Mouse (Mus musculus) cortical plate, adult 2 months (tissue): ENCODE measurements around the gene Spsb2.

ENCODE experiments used
- CTCF ChIP-seq: fragments of 200-500 bp; IDR thresholded peaks from 2 replicates; pipeline ENCODE4 v1.5.1; 2011; ENCODE audit warnings: mild to moderate bottlenecking, control low read depth, low read length; ENCODE audit not compliant: insufficient read depth; ENCODE audit errors: extremely low read depth
- POLR2A ChIP-seq: fragments of 200-500 bp; IDR thresholded peaks from 2 replicates; pipeline ENCODE4 v1.6.1; 2011; ENCODE audit warnings: mild to moderate bottlenecking, low read length, control low read depth; ENCODE audit not compliant: insufficient read depth; ENCODE audit errors: extremely low read depth

DNA sequence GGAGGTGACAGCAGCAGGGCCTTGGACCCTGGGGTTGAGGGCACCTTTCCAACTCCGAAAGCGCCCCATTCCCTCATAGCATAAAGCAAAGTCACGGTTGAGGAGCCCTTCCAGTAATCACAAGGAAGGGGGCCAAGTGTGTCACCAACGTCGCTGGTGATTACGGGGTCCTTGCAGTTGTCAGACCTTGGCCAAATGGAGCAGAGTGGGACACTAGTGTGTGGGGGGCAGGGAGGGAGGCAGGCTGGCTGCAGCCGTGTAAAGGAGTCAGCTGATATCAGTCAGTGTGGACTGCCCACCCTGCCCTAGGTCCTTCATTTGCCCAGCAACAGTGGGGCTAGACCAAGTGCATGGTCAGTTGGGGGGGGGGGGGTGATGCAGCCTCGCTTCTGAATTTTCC, 6.0 kb downstream of the Spsb2 start:
- TF ChIP-seq POLR2A (no peak), CTCF (no peak)
